Mouse (Mus musculus) ES-E14 (cell line): ENCODE measurements around the gene Gsx2.

Source experiments
- CHD2 ChIP-seq: IDR thresholded peaks from 2 replicates; pipeline ENCODE4 v1.6.1; 2014; ENCODE audit warnings: mild to moderate bottlenecking, low read depth, low read length, inconsistent platforms
- MAFK ChIP-seq: IDR thresholded peaks from 2 replicates; pipeline ENCODE4 v1.6.1; 2014; ENCODE audit warnings: mild to moderate bottlenecking, low read depth, low read length, inconsistent platforms; ENCODE audit not compliant: insufficient read depth
- ZC3H11A ChIP-seq: IDR thresholded peaks from 2 replicates; pipeline ENCODE4 v1.6.1; 2012; ENCODE audit warnings: low read depth, mild to moderate bottlenecking, inconsistent platforms, low read length, borderline replicate concordance
- ZNF384 ChIP-seq: IDR thresholded peaks from 2 replicates; pipeline ENCODE4 v1.6.1; 2012; ENCODE audit warnings: low read depth, low read length, inconsistent platforms

GRCm38 (mm10) chr5:75109368-75109767, 34.0 kb downstream of the Gsx2 start:
- no peak for TF ChIP-seq ZC3H11A
- TF ChIP-seq CHD2: no peak
- TF ChIP-seq MAFK: no peak
- TF ChIP-seq ZNF384: no peak
